Mouse (Mus musculus) right cerebral cortex, postnatal 25 days (tissue): ENCODE data around the gene Ache.

ENCODE experiments used
- DNase-seq: peaks from one replicate; pipeline ENCODE4 v3.0.0; 2022

The Ache gene

GRCm38 (mm10) chr5:137297126-137297525 is 9.8 kb downstream of the Ache start:
- DNase-seq, result no peak

- no peak for DNase-seq
Observed at GRCm38 (mm10) chr5:137299240-137299639, 11.9 kb downstream of the Ache start.

DNA sequence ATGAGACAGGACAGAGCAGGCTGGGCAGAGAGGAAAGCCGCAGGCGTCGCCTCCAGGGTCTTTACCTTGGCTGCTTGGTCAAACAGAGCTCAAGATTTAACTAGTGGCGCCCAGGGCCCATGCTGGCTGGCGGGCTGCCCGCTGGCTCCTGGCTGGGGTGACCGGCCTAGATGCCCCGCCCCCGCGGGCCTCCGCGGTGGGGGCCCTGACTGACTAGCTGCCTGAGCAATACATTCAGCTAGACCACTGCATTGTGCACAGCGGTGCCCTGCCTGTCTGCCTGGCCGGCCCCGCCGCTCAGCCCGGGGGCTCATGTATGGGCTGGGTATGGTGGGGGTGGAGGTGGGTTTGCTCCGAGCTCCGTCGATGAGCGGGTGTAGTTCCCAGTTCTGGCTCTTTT is 13.9 kb downstream of the Ache start:
- DNase-seq, result no peak

DNA sequence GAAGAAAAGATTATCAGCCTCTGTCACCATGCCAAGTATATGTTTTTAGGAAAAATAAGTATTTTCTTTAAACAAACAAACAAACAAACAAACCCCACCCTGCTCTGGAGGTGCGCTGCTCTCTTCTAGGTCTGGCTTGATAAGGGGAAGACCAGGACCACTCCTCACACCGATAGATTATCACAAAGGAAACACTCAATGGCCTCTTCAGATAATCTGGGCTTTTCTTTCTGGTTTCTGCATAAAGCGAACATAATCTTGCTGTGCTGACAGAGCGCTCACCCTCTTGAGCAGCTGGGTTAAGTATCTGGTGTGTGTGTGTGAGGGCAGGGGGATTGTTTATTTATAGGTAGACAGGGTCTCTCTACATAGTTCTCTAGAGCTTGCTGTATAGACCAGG is 16.3 kb downstream of the Ache start:
- no peak for DNase-seq

DNA sequence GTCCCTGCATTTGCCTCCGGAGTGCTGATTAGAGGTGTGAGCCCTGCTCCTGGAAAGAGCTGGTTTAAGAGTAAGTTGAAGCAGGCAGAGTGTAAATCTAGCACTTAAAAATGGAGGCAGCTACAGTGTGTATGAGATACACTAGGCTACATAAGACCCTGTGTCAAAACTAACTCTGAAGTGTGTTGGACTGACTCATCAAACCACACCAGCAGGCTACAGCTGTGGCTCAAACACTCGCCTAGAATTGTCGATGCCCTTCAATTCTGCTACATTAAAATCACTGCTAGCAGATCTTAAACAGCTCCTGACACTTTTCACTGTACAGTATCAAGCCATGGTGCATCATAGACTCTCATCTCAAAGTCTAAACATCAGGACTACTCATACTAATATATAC is 16.8 kb downstream of the Ache start:
- DNase-seq, result no peak

- no peak for DNase-seq
Observed at GRCm38 (mm10) chr5:137304816-137305215, 17.5 kb downstream of the Ache start.

- no peak for DNase-seq
Observed at GRCm38 (mm10) chr5:137305822-137306221, 18.5 kb downstream of the Ache start.

GRCm38 (mm10) chr5:137306439-137307005 is 19.2 kb downstream of the Ache start:
- DNase-seq, result no peak

GRCm38 (mm10) chr5:137307071-137307912 is 20.0 kb downstream of the Ache start, which contains the start of gene Srrt:
TSS of gene Srrt (minus strand) at chr5:137307674.
- DNase-seq, result peak; percentile 91

DNA sequence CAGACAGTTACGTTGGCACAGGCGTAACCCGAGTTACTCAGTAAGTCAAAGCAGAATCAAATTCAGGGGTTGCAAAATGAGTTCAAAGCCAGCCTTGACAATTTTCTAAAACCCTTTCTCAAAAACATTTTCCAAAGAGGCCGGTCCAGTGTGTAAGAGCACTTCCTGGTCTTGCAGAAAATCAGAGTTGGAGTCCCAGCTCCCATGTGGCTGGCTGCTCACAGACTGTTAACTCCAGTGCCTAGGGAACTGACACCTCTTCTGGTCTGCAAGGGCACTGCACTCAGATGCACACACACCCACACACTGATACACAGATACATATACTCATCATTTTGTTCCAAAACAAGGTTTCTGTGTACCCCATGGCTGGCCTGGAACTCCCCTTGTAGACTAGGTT is 21.0 kb downstream of the Ache start:
- DNase-seq, result no peak

DNA sequence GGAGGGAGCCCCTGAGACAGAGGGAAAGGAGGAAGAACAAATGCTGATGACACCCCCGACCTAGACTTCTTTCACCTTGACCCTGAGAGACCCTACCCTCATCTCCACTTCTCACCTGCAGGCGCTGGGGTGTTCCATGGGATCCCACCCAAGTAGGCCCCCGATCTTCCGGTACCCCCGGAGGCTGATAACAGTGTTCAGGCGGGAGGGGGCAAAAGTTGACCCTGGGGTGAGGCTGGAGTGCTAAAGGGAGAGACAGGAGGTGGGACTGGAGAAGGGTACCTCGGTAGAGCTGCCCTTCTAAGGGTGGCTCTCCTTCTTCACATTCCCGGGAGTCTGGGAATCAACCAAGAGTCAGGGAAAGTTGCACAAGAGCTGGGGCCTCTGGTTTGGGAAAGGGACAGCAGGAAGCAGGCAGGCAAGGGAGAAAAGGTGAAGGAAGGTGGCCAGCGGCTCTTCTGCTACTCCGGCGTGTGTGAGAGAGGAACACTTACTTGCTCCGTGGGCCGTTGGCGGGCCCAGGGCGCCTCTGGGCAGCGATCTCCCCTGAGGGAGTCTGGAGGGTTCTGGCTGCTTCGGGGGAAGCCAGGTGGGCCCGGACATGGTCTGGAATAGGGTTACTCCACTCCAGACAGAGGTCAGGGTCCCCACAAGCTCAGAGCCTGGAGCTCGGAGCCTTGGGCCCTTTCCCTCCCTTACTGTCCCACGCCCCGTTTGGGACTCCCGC is 26.3 kb downstream of the Ache start:
- DNase-seq, result no peak

DNA sequence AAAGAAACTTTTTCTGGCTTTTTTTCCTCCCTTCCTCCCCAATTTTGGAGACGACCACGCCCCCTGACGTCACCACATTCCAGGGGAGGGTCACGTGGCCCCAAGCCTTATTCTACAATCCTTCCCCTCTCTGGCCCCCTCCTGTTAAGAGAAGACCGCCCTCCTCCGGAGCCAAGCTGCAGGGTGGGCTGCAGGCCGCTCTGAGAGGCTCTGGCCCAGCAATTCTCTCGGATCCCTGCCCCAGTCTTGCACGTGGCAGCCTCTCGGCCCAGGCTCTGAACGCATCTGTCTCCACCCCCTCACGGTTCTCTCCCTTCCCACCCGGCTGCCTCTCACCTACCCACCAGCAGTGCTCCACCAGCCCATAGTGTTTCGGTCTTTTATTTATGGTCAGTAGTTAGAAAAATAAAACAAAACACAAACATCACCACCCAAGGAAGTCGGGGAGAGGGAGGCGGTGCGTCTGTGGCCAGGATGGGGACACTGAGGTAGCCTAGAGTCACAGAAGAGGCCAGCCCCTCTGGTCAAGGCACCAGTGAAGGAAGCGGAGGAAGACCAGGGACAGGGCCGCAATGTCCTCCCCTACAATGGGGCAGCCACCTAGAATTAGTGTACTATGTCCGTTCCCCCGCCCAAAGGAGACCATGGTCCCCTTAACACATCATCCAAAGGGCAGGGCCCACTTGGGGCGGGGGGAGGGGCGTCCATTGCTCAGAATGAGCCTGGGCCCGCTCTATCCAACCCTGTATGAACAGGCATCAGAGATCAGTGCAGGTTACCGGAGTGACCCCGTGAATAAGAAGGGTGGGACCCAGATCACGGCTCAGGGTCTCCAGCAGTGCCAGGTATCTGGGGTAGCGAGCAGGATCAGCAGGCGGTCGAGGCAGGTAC is 27.1 kb downstream of the Ache start, which contains the start of gene Trip6:
TSS of gene Trip6 (minus strand) at position 212 of the 891 bp plus-strand sequence.
- DNase-seq, result peak; percentile 31

DNA sequence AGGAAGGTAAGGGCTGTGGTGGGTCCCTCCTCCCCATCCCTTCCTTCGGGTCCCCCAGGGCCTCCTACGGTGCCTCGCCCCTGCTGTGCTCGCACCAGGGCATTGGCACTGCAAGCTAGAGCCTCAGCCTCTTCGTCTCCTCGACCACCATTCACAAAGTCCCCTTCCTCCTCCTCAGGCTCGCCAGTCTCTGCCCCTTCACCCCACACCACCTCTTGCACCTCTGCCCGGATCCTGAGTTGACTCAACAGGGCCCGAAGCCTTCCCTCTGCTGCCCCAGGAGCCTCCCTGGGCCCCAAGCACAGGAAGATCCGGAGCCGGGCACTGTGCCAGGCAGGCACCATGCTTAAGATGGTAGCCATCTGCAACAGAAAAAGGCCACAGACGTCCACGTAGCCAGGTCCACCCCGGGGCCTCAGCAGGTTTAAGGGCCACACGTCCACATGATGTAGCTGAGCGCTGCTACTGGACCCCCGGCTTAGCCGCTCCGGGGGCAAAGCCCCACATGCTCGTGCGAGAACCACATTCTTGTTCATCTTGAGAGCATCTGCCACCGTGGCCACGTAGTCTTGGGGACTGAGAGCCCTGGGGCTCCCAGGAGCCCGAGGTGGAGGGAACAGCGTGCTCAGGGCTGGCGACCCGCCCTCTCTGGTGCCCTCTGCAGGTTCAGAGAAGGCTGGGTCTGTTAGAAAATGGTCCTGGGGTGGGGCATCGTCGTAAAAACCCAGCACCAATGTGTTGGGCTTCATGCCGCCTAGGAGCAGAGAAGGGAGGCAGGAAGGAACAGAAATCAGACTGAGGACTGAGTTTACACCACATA is 28.0 kb downstream of the Ache start:
- DNase-seq, result no peak

GRCm38 (mm10) chr5:137317361-137317760 is 30.0 kb downstream of the Ache start:
- no peak for DNase-seq

DNA sequence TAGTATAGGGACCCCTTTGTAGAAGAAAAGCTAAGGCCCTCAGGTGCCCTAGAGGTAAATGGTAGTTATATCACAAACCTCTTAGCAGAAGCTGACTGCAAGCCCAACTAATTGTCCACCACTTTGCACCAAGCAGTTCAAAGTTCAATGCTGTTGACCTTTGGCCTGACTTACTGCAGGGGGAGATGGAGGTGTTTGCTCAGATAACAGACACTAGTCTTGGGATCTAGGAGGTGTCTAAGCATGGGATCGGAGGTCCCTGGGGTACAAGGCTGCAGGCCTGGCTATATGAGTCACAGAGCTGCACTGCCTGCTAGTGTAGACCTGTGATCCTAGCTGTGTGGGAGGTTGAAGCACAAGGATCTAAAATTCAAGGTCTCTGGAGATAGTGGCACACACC is 31.3 kb downstream of the Ache start:
- no peak for DNase-seq

DNA sequence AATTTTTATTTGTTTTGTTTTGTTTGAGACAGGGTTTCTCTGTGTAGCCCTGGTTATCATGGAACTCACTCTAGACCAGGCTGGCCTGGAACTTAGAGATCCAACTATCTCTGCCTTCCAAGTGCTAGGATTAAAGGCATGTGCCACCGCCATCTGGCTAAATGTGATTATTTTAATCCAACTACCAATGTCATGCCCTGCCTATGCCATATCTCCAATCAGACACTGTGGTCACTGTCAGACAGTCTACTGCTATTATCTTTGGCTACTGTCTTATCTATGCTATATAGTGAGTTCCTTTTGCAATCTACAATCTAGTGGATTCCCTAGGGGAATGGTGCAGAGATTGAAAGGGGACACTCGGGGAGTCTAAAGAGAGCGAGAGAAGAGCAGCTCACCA is 33.7 kb downstream of the Ache start:
- DNase-seq, result no peak

GRCm38 (mm10) chr5:137330910-137331309 is 43.6 kb downstream of the Ache start:
- no peak for DNase-seq

DNA sequence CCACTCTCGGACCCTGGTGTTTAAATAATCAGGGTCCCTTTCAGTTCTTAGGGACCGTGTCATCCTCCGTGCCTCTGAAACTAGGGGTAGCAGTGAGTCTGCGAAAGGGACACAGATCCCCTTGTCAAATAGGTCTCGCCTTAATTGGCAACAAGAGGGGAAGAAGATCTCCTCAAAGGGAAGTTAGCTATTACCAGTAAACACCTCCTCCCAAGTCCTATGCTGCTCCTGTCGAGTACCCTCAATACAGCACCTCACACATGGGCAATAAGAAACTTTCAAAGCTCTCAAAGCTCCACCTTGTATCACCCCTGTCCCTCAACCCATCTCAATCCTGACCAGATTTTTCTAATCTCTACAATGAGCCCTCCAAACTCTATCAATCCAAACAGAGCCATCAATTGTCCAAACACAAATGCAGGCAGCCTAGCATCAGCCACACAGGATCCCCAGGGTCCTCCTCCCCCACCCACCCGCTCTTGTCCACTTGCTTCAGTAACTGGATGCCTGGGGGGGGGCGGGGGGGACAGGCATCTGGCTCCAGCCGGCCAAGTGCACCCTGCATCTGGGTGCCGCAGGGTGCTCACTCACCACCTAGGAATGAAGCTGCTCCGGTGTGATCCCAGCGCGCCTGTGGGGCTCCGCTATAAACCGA is 45.7 kb downstream of the Ache start:
- no peak for DNase-seq

DNA sequence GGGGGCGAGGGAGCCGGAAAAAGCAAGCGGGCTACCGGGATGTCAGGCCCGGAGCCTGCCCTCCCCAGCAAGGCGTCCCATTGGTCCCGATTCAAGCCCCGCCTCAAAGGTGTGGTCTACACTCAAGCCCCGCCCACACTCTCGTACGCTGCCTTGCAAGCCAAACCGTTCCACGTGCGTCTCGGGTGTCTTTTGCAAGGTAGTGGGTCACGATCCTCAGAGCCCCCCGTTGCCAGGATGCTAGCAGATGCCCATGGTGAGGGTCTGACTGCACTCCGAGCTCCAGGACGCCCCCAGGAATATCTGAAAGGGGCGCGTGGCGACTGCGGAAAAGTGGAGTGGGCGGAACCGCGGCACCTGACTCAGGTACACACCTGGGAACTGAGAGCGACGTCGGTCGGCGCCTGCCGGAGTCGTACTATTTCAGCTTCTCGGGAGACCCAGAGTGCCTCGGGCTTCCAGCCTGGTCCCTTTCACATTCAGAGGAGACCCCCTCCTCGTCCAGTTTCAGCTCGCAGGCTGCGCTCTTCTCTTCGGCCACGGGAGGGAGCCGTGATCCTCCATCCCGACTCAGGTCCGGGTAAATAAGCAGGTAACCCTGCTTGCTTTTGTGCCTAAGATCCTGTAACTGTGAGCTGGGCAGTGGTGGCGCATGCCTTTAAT is 46.3 kb downstream of the Ache start, which contains the start of gene Slc12a9:
TSS of gene Slc12a9 (minus strand) at position 86 of the 663 bp plus-strand sequence.
- DNase-seq, result peak; percentile 89

GRCm38 (mm10) chr5:137334317-137334716 is 47.0 kb downstream of the Ache start:
- no peak for DNase-seq

DNA sequence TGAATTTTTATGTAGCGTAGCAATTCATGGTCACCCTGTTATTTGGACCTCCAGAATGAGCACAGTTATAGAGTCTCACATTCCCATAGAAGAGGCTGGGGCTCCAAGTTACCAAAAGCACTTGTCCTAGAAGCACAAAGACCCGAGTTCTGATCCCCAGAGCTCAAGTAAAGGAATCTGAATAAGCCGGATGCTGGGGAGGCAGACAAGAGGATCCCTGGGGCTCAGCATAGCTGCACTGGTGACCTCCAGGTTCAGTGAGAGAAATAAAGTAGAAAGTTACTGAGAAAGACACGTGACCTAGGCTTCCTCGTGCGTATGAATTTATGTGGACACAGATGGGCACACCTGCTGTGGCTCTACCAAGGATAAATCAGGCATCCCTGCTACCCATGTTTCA is 47.7 kb downstream of the Ache start:
- DNase-seq, result no peak
